Mouse (Mus musculus): Measurements from ENCODE around the gene Nfkbie. TPM values are rescaled to one million over a fixed set of nuclear protein-coding genes. Genes with fewer than 3 reads are reported as not detected.

The Nfkbie gene
- polyA plus RNA-seq, 1 experiment from 2014 or later = 4.7 TPM

DNA sequence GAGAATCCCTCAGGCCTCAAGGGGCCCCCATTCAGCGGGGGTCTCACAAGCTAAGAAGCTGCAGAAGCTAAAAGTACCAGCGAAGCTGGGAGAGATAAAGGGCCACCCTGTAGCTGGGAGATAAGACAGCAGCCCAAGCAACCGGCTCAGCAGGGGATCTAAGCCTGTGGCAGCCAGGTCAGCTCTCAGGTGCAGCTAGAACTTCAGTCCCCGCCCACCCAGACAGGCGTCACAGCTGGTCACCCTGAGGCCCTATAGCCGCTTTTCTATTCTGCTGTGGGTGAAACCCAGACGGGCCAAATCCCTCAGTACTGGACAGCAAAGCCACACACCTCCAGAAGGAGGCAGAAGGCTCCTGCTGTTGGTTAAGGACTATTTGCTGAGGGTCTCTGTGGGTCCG, 38.0 kb downstream of the Nfkbie start:
- ATAC-seq (ENCODE audit: low read depth) (no peak), DNase-seq (ENCODE audit: low spot score) (no peak)
- peak overlapping the region; percentile 60; the same call in 1 of the 2 replicates for H3K4me3 ChIP-seq (ENCODE audit: low read depth, low read length)
- H3K4me1 ChIP-seq (ENCODE audit: control insufficient read depth, insufficient read depth, low read length) = peaks cover 39% of the 10 kb centered on the region
- WGBS = 36% methylated on average over 5 of the region's 8 CpGs
- no peak overlapping the region for H3K27ac ChIP-seq (replicated peaks; ENCODE audit: low read depth, low read length)
- no peaks in the 10 kb centered on the region; the same call in 1 of the 2 replicates for H3K36me3 ChIP-seq (ENCODE audit: control insufficient read depth, insufficient read depth, low read length)
- no peak overlapping the region; the same call in 1 of the 2 replicates for H3K9ac ChIP-seq (ENCODE audit: low read depth, low read length)
- H3K4me2 ChIP-seq (ENCODE audit: low read depth, low read length) = peak overlapping the region; percentile 99
- no peaks in the 10 kb centered on the region for H3K9me3 ChIP-seq (ENCODE audit: control insufficient read depth, low read length)
- 0 out of 2 replicates have a peak, but pooled peaks cover 4% of the 10 kb centered on the region for H3K27me3 ChIP-seq (replicated peaks; ENCODE audit: control insufficient read depth, insufficient read depth, low read length)

DNA sequence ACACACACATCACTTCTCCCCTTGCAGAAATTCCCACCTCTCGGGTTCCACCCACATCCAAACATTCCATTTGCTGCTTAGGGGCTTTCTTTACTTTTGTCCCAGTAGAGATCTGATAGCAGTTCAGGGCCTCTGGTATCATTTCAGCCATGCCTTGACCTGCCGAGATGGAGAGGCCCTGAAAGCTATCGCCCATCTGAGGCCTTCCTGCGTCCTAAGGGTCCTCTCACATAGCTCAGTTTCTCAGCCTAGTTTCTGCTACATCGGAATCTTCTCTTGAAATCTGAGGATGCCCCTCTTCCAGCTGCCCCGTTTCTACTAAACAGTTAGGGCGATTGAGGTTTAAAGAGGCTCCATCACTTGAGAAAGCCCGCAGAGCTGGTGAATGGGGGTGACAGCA, 38.7 kb downstream of the Nfkbie start:
- ATAC-seq (ENCODE audit: low read depth) (no peak), DNase-seq (ENCODE audit: low spot score) (no peak)
- Histone ChIP-seq H3K9me3 (ENCODE audit: control insufficient read depth, low read length) (no peaks in the 10 kb centered on the region), H3K27me3 (replicated peaks; ENCODE audit: control insufficient read depth, insufficient read depth, low read length) (0 out of 2 replicates have a peak, but pooled peaks cover 4% of the 10 kb centered on the region), H3K4me1 (ENCODE audit: control insufficient read depth, insufficient read depth, low read length) (peaks cover 40% of the 10 kb centered on the region), H3K36me3 (ENCODE audit: control insufficient read depth, insufficient read depth, low read length) (no peaks in the 10 kb centered on the region; the same call in 1 of the 2 replicates), H3K9ac (ENCODE audit: low read depth, low read length) (peak overlapping the region; percentile 75; the same call in 1 of the 2 replicates), H3K4me3 (ENCODE audit: low read depth, low read length) (peak overlapping the region; percentile 60), H3K27ac (replicated peaks; ENCODE audit: low read depth, low read length) (no peak overlapping the region), H3K4me2 (ENCODE audit: low read depth, low read length) (peak overlapping the region; percentile 99)
- WGBS = 33% methylated on average over 8 of the region's 8 CpGs

- no peak overlapping the region for H3K27ac ChIP-seq (replicated peaks; ENCODE audit: low read depth, low read length)
- no peaks in the 10 kb centered on the region for H3K9me3 ChIP-seq (ENCODE audit: control insufficient read depth, low read length)
- H3K4me3 ChIP-seq (ENCODE audit: low read depth, low read length) = peak overlapping the region; percentile 60
- H3K27me3 ChIP-seq (replicated peaks; ENCODE audit: control insufficient read depth, insufficient read depth, low read length) = peaks cover 8% of the 10 kb centered on the region
- ATAC-seq (ENCODE audit: low read depth) (peak; percentile 75), DNase-seq (ENCODE audit: low spot score) (peak; percentile 77)
- H3K9ac ChIP-seq (ENCODE audit: low read depth, low read length) = peak overlapping the region; percentile 75
- H3K36me3 ChIP-seq (ENCODE audit: control insufficient read depth, insufficient read depth, low read length) = no peaks in the 10 kb centered on the region
- 2% methylated on average over 41 of the region's 58 CpGs for WGBS
- peak overlapping the region; percentile 99 for H3K4me2 ChIP-seq (ENCODE audit: low read depth, low read length)
- H3K4me1 ChIP-seq (ENCODE audit: control insufficient read depth, insufficient read depth, low read length) = peaks cover 48% of the 10 kb centered on the region
These were observed 39.6 kb downstream of the Nfkbie start for GRCm38 (mm10) chr17:45594881-45595735.

DNA sequence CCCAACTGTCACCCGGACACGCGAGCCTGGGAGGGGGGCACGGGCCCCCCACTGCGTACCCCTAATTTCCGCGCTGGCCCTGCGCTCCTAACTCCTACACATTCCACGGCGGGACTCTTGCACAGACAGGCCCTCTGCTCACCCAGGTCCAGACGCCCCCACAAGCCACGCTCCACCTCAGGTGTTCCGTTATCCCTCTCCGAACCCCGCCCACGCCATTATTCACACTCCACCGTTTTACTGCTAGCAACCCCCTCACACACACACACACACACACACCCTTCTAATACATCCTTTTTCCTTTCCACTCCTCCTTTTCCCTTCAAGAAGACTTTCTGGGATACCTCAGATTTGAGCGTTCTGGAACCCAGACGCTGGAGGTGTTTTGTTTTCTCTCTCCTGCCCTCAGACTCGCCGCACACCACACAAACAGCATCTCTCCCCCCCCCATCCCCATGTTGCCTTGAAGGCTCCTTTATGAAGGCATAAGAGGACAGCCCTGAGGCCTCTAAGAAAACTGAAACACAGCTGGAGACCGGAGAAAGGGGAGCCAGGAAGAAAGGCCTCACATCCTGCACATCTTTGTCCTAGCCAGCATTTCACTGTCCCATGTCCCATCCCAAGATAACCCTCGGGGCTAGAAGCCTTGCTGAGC, 40.4 kb downstream of the Nfkbie start:
- Histone ChIP-seq H3K36me3 (ENCODE audit: control insufficient read depth, insufficient read depth, low read length) (no peaks in the 10 kb centered on the region), H3K27me3 (replicated peaks; ENCODE audit: control insufficient read depth, insufficient read depth, low read length) (peaks cover 16% of the 10 kb centered on the region), H3K27ac (replicated peaks; ENCODE audit: low read depth, low read length) (no peak overlapping the region), H3K4me3 (ENCODE audit: low read depth, low read length) (peak overlapping the region; percentile 60), H3K4me2 (ENCODE audit: low read depth, low read length) (peak overlapping the region; percentile 99), H3K4me1 (ENCODE audit: control insufficient read depth, insufficient read depth, low read length) (peaks cover 51% of the 10 kb centered on the region), H3K9ac (ENCODE audit: low read depth, low read length) (peak overlapping the region; percentile 75), H3K9me3 (ENCODE audit: control insufficient read depth, low read length) (no peaks in the 10 kb centered on the region)
- WGBS = 14% methylated on average over 15 of the region's 23 CpGs
- ATAC-seq (ENCODE audit: low read depth) = peak; percentile 9; the same call in 1 of the 2 replicates
- DNase-seq (ENCODE audit: low spot score) = no peak

DNA sequence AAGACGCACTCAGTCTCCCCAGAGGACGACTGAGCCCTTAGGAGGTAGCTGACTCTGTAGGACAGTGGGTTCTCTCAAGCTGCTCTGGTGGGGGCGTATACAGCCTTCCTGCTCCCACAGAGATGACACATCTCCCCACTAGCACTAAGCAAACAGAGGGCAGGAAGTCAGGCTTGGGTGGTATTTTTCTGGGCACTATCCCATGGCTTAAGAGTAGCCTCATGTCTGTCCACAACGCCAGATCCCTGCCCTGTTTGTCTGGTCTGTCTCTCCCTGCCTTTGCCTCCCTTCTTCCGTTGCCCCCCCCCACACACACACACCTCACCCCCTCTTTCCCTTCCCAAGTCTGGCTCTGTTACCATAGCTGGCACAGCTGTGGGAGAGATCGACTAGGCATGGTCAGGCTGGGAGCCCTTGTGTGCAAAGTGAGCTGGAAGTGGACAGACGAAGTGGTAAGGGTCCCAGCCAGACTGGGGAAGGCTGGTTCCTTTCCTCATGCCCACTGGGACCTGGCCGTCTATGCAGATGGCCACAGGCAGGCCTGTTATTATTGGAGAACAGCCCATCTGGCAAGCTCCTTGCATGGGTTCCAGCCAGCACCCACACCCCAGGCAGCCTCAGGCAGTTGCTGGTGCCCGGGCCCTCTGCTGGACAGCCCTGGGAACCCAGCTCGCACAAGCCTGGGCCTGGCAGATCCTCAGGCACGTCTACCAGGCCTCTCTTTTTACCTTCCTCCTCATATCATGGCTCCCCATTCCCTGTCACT, 41.3 kb downstream of the Nfkbie start:
- H3K27me3 ChIP-seq (replicated peaks; ENCODE audit: control insufficient read depth, insufficient read depth, low read length) = peaks cover 25% of the 10 kb centered on the region
- ATAC-seq (ENCODE audit: low read depth) (peak; percentile 60), DNase-seq (ENCODE audit: low spot score) (peak; percentile 66)
- H3K4me2 ChIP-seq (ENCODE audit: low read depth, low read length) = 0 out of 2 replicates have a peak overlapping the region, but pooled peaks have one; percentile 3
- no peaks in the 10 kb centered on the region for H3K36me3 ChIP-seq (ENCODE audit: control insufficient read depth, insufficient read depth, low read length)
- no peak overlapping the region for H3K4me3 ChIP-seq (ENCODE audit: low read depth, low read length)
- no peaks in the 10 kb centered on the region for H3K9me3 ChIP-seq (ENCODE audit: control insufficient read depth, low read length)
- H3K4me1 ChIP-seq (ENCODE audit: control insufficient read depth, insufficient read depth, low read length) = peaks cover 48% of the 10 kb centered on the region
- WGBS = 32% methylated on average over 10 of the region's 11 CpGs
- H3K9ac ChIP-seq (ENCODE audit: low read depth, low read length) = no peak overlapping the region
- H3K27ac ChIP-seq (replicated peaks; ENCODE audit: low read depth, low read length) = no peak overlapping the region; the same call in 1 of the 2 replicates

- H3K9me3 ChIP-seq (ENCODE audit: control insufficient read depth, low read length) = no peaks in the 10 kb centered on the region
- ATAC-seq (ENCODE audit: low read depth) (no peak), DNase-seq (ENCODE audit: low spot score) (peak; percentile 75)
- no peak overlapping the region for H3K27ac ChIP-seq (replicated peaks; ENCODE audit: low read depth, low read length)
- no peak overlapping the region for H3K4me2 ChIP-seq (ENCODE audit: low read depth, low read length)
- peaks cover 32% of the 10 kb centered on the region for H3K27me3 ChIP-seq (replicated peaks; ENCODE audit: control insufficient read depth, insufficient read depth, low read length)
- no peaks in the 10 kb centered on the region for H3K36me3 ChIP-seq (ENCODE audit: control insufficient read depth, insufficient read depth, low read length)
- no peak overlapping the region for H3K4me3 ChIP-seq (ENCODE audit: low read depth, low read length)
- H3K4me1 ChIP-seq (ENCODE audit: control insufficient read depth, insufficient read depth, low read length) = peaks cover 41% of the 10 kb centered on the region
- WGBS = 32% methylated on average over 3 of the region's 3 CpGs
- no peak overlapping the region for H3K9ac ChIP-seq (ENCODE audit: low read depth, low read length)
These were observed 42.3 kb downstream of the Nfkbie start for GRCm38 (mm10) chr17:45597787-45598186.

GRCm38 (mm10) chr17:45598376-45598775, 42.9 kb downstream of the Nfkbie start:
- Histone ChIP-seq H3K9ac (ENCODE audit: low read depth, low read length) (no peak overlapping the region), H3K36me3 (ENCODE audit: control insufficient read depth, insufficient read depth, low read length) (no peaks in the 10 kb centered on the region), H3K27ac (replicated peaks; ENCODE audit: low read depth, low read length) (no peak overlapping the region), H3K4me3 (ENCODE audit: low read depth, low read length) (no peak overlapping the region), H3K4me1 (ENCODE audit: control insufficient read depth, insufficient read depth, low read length) (peaks cover 37% of the 10 kb centered on the region), H3K9me3 (ENCODE audit: control insufficient read depth, low read length) (no peaks in the 10 kb centered on the region), H3K4me2 (ENCODE audit: low read depth, low read length) (no peak overlapping the region), H3K27me3 (replicated peaks; ENCODE audit: control insufficient read depth, insufficient read depth, low read length) (peaks cover 32% of the 10 kb centered on the region)
- 89% methylated on average over 2 of the region's 2 CpGs for WGBS
- DNase-seq (ENCODE audit: low spot score) (no peak), ATAC-seq (ENCODE audit: low read depth) (no peak)

GRCm38 (mm10) chr17:45598891-45599290, 43.4 kb downstream of the Nfkbie start:
- 48% methylated on average over 3 of the region's 3 CpGs for WGBS
- no peak for ATAC-seq (ENCODE audit: low read depth)
- H3K9ac ChIP-seq (ENCODE audit: low read depth, low read length) = no peak overlapping the region
- no peak overlapping the region for H3K27ac ChIP-seq (replicated peaks; ENCODE audit: low read depth, low read length)
- H3K9me3 ChIP-seq (ENCODE audit: control insufficient read depth, low read length) = no peaks in the 10 kb centered on the region
- H3K4me3 ChIP-seq (ENCODE audit: low read depth, low read length) = peak overlapping the region; percentile 34; the same call in 1 of the 2 replicates
- H3K36me3 ChIP-seq (ENCODE audit: control insufficient read depth, insufficient read depth, low read length) = no peaks in the 10 kb centered on the region
- H3K27me3 ChIP-seq (replicated peaks; ENCODE audit: control insufficient read depth, insufficient read depth, low read length) = peaks cover 32% of the 10 kb centered on the region
- peaks cover 32% of the 10 kb centered on the region for H3K4me1 ChIP-seq (ENCODE audit: control insufficient read depth, insufficient read depth, low read length)
- DNase-seq (ENCODE audit: low spot score) = no peak
- peak overlapping the region; percentile 64 for H3K4me2 ChIP-seq (ENCODE audit: low read depth, low read length)

Measured in embryonic facial prominence, embryonic 14.5 days (tissue).